Mouse (Mus musculus) lung, postnatal 10 days (tissue): ENCODE measurements around the gene Egfl7.

Experiments
- DNase-seq: peaks from one replicate; pipeline ENCODE4 v3.0.0; 2021

Egfl7 gene

DNA sequence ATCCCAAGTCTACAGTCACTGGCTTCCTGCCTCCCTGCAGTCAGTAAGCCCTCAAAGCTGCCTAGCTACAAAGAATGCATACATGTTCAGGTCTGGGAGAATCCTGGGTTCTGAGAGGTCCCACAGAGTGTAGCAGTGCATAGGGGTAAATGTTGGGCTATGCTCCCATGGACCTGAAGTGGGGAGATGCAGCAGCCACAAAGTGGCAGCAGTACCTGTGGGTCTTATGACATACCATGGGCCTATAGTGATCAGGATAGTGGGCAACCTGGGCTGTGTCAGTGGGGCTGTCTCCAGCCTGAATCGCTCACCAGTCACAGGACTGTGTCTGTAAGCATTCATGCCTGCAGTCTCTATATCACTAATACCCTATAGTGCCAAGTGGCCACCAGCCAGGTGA lies at the start of gene Egfl7:
Gene Egfl7 (plus strand): TSS at position 301 of the 400 bp plus-strand sequence.
- no peak for DNase-seq

- no peak for DNase-seq
Observed at GRCm38 (mm10) chr2:26531829-26532228, 48.0 kb upstream of the Egfl7 start.

DNA sequence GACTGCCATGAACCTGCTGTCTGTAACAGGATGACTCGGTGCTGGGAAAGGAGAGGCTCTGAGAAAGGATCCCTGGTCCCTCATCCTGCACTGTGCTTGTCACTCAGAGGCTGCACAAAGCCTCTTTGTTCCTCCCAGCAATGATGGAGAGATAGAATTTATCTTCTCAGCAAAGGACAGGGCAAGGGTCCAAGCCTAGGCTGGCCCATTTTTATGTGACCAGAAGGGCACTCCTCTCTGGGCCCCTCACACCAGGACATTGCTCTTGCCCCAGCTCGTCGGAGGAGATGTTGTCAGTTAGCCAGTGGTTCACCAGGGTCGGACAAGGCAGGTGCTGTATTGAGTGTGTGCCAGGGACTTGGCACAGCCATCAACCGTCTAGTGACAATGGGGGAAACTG lies 46.6 kb upstream of the Egfl7 start:
- DNase-seq, result no peak

DNA sequence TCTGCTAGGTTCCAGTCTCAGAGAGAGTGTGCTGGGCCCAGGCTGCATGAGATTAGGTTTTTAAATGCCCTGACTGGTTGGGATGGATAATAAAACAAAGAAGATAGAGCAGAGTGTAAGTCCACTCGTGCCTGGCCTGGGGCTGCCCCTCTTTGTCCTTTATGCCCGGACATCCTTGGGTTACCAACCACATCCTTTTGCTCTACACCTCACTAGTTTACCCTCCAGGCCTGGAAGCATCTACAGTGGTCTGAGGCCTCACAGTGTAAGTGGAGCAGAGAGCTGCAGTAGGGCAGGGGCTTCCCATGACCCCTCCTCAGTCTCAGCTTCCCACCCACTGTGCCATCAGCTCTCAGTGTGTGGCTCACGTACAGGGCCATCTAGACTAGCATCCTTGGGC lies 45.7 kb upstream of the Egfl7 start:
- DNase-seq, result no peak

DNA sequence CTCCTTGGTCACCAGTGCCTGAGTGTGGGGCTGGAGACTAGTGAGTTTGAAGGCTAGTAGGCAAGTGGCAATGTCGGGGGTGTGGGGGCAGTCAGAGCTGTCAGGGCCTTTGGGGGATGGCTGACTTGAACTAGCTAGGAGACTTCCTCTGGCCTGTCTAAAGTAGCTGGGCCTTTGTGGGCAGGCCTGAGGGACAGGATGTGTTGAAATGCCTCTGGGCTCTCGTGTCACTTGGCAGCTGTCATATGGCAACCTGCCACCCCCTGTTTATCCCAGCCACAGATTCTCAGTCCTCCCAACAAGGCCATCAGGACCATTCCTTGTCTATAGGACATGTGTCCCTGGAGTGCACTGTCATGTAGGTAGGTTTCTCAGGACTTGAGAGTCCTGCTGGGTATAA lies 45.2 kb upstream of the Egfl7 start:
- peak; percentile 91 for DNase-seq

DNA sequence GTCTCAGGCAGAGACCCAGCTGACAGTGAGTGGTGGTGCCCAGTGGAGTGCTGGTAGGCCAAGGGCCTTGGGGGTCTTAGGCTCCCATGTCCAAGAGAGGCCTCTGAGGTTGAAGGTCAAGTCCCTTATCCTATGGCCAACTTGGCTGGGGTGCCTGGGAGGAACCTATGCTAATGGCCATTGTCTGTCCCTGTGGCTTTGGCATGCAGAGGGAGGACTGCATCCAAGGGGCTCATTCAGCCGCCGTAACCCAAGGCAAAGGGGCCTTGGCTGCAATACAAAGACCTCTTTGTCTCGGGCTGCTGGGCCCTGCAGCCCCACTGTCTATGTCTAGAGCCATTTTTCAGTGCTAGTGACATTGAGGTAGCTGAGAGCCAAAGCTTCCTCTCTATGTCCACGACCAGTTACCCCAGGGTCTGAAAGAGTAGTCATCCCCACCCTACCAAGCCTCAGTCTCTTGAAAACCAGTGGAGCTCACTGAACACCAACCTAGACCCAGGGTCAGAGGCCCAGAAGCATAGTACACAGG lies 44.2 kb upstream of the Egfl7 start:
- no peak for DNase-seq

- no peak for DNase-seq
Observed at GRCm38 (mm10) chr2:26539516-26539915, 40.3 kb upstream of the Egfl7 start.

GRCm38 (mm10) chr2:26540721-26541120 lies 39.1 kb upstream of the Egfl7 start:
- DNase-seq, result no peak

DNA sequence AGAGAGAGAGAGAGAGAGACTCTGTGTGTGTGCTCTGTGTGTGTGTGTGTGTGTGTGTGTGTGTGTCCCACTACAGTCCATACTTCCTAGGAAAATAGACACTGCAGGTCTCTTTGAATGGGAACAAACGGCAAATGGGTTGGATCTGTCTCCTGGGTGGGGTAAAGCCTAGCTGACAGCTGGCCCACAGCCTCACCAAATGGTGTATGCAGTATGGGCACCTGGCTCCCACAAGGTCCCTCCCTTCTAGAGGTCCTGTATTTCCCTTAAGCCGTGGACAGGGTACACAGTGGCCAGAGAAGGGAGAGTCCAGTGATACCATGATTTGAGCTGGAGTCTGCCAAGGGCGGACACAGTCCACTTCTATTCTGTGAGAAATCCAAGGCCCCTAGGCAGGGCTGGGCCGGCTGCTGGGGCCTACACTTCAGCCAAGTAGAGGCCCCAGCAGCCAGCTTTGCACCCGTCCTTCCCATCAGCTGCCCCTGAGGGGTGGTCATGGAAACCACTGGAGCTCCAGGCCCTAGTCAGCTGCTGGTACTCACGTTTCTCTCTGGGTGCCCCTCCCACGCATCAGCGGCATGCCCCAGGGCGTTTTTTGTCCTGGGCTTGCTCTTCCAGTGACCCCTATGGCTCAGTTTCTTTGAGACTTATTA lies 38.4 kb upstream of the Egfl7 start:
- DNase-seq, result no peak

DNA sequence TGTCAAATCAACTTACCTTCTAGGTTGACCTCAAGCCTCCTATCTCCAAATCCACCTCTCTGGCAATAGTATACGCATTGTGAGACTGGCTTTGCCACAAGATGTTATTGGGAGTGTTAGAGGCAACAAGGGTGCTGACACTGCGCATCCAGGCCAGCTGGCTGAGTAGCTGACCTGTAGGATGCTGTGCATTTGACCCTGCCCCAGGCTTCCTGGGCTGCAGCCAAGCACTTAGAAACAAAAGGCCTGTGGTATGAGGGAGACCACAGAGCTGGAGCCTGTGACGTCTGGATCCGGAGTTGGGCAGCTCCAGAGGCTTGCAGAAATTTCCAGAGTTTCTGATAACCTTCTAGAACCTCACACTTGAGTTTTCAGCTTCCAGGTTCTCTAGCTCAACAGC lies 36.7 kb upstream of the Egfl7 start:
- DNase-seq, result no peak

DNA sequence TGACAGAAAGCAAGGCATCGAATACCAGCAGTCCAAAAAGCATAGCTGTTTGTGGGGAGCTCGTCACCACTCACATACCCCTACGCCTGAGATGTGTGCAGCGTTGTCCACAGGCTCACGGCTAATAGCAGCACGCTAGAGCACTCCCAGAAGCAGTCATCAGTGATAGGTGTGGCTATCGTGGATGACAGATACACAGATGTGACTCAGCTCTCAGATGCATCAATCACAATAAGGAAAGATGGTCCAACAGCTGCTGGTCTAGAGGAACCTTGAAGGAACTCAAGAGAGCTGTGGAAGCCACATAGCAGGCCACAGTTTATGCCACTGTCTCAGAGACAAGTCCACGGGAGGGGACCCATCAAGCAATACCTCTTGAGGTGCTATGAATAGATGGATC lies 36.0 kb upstream of the Egfl7 start:
- DNase-seq, result no peak

- peak; percentile 70 for DNase-seq
Observed at GRCm38 (mm10) chr2:26544265-26544664, 35.5 kb upstream of the Egfl7 start.

DNA sequence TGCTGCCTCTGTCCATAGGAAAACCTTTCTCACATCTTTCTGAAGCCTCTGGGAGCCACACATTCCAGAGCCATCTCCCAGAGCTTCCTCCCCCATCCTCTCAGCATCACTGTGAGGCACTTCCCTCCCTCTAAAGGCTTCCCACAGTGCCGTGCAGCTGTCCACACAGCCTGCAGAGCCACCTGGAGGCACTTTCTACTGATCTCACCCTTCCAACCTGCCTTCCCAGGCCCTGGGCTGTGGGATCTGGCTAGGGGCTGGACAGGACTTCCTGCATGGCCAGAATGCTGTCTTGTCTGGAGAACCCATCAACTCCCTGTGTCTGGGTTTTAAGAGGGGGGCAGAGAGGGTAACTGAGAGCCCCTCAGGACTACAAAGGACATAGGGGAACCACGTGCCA lies 32.3 kb upstream of the Egfl7 start:
- no peak for DNase-seq

GRCm38 (mm10) chr2:26549801-26550200 lies 30.0 kb upstream of the Egfl7 start:
- DNase-seq, result peak; percentile 56

- DNase-seq, result no peak
Observed at GRCm38 (mm10) chr2:26550205-26550604, 29.6 kb upstream of the Egfl7 start.

DNA sequence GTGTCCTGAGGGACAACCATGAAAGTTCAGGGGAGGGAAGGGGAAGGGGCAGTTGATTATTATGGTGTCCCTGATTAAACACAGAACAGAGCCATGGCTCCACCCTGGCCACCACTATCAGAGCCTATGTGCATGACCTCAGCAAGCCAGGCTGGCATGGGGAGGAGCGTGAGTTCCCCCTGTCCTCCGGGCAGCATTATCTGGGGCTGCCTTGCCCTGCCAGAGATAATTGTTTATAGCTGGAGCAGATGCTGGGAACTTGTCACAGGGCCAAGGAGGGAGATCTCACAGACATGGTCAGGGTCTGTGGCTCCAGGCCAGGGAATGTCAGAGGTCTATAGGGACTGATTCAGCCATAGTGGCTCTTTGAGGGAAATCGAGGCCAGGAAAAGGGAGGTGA lies 29.0 kb upstream of the Egfl7 start:
- DNase-seq, result no peak

GRCm38 (mm10) chr2:26551446-26551845 lies 28.4 kb upstream of the Egfl7 start:
- no peak for DNase-seq

DNA sequence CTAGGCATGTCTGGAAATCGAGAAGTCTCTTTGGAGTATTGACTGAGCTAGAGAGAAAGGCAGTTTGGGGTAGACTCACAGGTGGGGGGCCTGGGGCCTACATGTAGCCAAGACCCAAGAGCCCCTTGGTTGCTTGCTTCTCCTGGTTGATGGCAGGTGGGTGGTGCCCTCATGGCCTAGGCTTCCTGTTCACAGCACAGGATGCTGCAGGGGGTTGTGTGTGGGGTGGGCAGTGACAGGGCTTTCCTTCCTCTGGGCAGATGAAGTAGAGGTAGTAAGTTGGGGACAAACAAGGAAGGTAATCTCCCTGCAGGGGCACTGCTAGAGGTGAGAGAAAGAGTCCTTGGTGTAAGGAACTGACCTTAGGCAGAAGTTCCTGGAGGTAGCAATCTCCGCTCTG lies 27.7 kb upstream of the Egfl7 start:
- DNase-seq, result no peak

- DNase-seq, result no peak
Observed at GRCm38 (mm10) chr2:26553904-26554303, 25.9 kb upstream of the Egfl7 start.

GRCm38 (mm10) chr2:26555076-26555475 lies 24.7 kb upstream of the Egfl7 start:
- peak; percentile 75 for DNase-seq

DNA sequence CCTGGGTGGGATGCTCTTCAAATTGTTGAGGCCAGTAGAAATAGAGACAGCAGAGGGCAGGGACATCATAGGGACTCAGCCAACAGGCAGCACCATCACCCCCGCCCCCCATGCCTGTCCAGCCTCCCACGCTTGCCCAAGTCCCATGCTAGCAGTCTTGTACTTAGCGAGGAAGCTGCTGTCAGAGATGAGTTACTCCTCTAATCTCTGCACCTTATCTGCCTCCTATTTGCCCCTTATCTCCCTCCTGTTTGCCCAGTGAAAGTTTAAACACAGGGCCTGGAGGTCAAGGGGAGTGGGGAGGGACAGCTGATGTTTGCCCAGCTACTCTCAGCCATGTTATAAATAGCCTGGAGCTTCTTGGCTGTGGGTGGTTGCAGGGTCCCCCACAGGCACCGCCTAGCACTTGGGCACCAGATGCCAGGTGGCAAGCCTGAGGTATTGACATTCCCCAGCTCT lies 23.2 kb upstream of the Egfl7 start:
- no peak for DNase-seq

GRCm38 (mm10) chr2:26560506-26560905 lies 19.3 kb upstream of the Egfl7 start:
- DNase-seq, result no peak

- peak; percentile 65 for DNase-seq
Observed at GRCm38 (mm10) chr2:26561351-26562016, 18.3 kb upstream of the Egfl7 start.

DNA sequence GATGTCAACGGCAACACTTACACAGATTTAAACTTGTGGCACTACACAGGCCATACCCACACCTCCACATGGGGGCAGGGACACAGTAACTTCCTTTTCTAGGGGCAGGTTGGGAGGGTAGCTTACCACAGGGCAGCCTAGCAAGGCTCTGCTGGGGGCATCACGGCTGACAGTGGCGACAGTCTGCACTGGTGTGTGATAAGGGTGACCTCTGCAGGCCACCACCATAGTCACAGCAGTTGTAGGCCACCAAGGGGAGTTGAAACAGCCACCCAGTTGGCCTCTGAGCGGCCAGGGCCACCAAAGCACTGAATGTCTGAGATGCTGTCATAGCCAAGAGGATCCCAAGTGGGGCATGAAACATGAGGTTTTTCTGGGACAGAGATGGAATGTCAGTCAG lies 13.6 kb upstream of the Egfl7 start:
- peak; percentile 80 for DNase-seq

GRCm38 (mm10) chr2:26570034-26570433 lies 9.8 kb upstream of the Egfl7 start:
- peak; percentile 91 for DNase-seq
